Mouse (Mus musculus): Measurements from ENCODE around the gene Afg1l.

Gene Afg1l

DNA sequence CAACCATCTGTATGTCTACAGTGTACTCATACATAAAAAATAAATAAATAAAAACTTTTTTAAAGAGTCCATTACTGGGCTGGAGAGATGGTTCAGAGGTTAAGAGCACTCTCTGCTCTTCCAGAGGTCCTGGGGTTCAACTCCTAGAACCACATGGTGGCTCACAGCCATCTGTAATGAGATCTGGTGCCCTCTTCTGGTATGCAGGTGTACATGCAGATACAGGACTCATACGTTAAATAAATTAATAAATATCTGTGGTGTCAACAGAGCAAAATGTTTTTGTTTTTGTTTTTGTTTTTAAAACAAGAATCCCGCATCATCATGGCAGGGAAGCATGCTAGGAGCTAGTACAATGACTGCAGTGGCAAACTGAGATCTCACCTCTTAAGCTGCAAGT is 181.3 kb downstream of the Afg1l start:
- no peak for DNase-seq (ENCODE audit: low spot score in 2 of 2)

DNA sequence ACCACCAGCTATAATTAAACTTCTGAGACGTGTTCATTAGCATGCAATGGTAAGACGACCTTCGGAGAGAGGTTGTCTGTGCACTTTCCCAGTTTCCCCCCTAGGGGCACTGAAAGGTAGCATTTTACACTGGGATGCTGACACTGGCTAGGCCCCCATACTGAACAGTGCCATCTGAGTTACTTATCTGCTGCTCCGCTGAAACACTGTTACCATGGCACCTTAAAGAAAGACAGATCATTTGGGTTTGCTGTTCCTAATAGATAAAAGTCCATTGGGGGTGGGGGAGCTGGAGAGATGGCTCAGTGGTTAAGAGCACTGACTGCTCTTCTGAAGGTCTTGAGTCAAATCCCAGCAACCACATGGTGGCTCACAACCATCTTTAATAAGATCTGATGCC is 181.8 kb downstream of the Afg1l start:
- no peak for DNase-seq (ENCODE audit: low spot score in 2 of 2)

DNA sequence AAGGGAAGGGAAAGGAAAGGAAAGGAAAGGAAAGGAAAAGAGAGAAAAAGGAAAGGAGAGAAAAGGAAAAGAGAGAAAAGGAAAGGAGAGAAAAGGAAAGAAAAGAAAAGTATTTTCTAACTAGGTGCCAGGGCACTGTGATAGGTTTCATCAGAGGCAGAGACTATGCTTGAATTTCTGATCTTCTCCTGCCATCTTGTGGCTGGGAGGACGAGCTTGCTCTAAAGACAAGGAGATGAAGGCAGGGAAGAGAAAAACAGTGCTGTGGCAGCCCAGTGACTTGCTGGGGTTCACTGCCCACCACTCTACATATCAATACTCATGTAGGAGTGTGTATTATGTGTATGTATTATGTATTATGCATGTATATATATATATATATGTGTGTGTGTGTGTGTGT is 183.3 kb downstream of the Afg1l start:
- DNase-seq (ENCODE audit: low spot score in 2 of 2): no peak

DNA sequence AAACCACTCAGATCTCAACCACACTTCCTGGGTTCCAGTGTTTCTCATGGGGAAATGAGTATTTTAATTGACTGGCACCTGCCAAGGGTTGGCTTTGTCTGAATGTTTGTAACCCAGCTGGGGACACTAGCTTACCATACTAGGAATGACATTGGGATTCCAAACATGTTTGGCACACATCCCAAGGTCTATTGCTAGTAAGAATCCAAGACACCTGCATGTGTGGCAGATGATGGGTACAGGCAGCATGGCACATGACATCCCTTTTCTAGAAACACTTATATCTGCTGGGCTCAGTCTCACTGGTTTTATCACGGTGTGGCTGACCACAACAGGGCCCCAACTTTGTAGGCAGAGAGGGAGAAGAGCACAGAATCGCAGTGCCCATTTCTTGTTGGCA is 184.0 kb downstream of the Afg1l start:
- no peak for DNase-seq (ENCODE audit: low spot score in 2 of 2)

DNA sequence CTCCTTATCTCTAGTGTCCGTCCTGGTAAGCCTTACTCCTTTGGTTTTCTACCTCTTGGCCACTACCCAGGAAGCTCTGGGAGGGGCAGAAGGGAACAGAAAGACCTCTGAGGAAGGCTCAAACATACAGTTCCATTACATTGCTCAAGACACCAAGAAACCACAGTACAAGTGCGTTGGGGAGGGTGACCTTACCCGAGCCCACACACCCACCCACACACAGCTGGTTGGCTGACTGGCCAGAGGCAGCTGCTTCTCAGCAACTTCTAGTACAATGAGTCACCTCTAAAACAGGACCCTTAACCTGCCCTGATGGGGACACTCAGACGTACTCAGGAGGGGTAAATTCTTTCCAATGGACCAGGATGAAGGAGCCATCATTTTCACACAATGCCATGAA is 184.5 kb downstream of the Afg1l start:
- peak; percentile 18 to 30 for DNase-seq (ENCODE audit: low spot score in 2 of 2)

DNA sequence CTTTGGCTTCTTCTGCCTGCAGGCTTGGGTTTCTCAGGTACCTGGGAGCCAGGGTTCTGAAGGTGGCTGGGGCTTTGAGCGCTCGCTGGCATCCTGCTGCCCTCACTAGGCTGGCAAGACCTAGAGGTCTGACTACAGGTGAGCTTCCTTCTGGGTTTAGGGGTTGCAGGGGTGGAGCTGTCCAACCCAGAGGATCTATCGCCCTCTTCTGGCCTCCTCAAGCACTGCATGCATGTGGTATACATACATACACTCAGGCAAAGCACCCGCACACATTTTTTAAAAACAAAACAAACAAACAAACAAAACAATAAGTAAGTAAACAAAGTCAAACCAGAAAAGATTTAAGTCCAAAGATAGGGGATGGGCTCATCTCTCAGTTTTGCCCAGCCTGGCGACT is 187.0 kb downstream of the Afg1l start:
- DNase-seq (ENCODE audit: low spot score in 2 of 2): peak; percentile 52 to 59

DNA sequence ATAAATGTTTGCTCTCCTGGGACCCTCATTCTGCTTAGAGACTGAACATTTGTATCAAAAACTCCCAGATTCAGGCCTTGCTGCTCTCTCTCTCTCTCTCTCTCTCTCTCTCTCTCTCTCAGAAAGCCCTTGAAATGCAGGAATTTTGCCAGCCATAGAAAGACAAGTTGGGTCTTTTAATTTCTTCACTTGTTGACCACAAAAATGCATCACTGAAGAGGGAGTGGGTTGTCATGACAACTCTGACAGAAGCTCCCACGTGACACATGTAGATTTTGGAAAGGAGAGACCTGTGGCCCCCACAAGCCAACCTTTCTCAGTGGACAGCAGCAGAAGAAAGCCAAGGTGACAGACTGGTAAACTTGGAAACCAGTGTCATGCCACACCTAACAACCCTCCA is 190.7 kb downstream of the Afg1l start:
- DNase-seq (ENCODE audit: low spot score in 2 of 2): no peak

DNA sequence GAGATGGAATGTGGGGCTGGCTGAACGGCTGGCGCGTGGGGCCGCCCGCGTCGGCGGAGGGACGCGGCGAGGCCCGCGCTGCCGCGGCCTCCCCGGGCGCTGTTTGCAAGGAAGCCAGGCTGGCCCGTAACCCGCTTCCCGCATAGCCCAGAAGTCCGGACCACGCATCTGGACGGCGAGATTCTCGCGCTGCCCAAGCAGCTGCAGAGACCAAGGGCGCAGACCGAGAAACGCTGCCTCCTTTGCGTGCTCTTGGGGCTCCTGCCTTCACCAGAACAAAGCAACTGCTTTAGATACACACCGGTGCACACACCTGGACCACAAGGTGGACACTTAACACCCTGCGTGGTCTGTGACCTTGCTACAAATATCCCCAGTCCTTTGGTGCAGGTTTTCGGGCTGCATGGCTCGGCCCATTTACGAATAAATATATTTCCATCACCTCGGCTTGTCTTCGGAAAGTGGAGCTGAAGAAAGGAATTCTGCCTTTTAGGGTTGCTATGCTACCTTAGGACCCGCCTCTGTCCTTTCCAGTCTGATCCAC is 200.0 kb downstream of the Afg1l start:
- DNase-seq (ENCODE audit: low spot score in 2 of 2): no peak

DNA sequence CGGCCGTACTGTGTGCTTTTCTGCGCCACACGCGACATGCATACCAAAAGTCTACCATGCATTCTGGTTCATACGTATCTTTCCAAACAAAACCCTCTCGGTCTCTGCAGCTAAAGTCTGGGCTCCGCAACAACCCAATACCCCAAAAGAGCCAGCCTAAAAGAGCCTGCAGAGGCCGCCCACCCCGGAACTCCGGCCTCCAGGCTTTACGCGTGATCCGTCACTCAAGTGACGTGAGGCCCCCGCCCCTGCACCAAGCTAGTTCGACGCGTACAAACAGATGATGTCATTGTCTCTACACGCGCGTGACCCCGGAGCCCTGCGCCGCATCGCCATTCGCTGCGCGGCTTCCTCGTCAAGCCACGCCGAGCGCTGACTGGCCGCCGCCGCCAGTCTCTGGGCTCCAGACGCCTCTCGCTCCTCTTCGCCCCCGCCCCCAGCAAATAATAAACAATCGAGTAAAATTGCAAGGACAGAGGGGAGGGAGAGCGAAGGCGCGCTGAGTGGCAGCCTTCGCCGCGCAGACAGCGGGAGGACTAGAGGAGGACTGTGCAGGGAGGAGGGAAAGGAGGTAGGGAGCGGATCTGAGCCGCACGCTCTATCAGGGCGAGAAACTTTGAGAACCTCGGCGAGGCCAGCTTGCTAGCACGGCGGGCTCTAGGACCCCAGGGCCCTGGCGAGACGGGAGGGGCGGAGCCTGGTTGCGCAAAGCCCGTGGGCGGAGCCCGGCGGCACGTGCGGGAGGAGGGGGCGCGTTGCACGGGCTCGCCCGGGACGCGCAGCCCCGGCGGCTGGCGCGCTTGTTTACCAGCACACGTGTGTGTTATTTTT is 200.7 kb downstream of the Afg1l start:
- peak; percentile 99 for DNase-seq (ENCODE audit: low spot score in 2 of 2)

DNA sequence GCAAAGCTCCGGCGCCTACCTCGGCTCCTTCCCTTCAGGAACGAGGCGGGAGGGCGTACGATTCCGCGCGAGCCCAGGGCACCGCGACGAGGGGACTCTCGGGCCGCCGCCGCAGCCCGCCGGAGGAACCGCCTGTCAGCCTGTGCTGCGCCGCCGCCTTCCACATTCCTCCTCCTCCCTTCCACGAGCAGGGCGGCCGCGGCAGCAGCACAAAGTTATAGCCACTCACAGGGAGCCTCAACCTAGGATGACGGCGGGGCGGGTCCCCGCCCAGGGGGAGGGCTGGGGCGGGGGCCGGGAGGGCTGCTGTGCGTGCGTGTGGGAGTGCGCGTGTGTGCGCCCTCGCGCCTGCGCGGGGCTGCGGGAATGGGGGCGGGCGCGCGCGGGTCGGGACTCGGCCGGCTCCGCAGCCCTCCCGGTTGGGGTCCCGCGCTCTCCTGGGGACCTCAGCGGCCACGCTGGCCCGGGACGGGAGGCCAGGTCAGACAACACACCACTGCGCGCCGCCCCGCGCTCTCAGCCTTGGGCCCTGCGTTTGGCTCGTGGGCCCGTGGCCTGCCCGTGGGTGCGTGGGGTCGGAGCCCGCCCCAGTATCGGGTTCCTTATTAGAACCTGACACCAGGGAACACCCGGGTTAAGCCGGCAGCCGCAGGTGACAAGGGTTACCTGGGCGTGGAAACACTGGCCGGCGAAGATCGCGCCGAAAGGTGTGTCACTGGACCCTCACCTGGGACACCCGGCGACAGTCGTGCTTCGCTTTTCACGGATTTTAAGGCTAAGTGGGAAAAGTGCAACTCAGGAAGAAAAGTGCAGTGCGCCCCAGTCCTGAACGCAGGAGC is 201.6 kb downstream of the Afg1l start, which contains the start of gene Foxo3:
Gene Foxo3, minus strand, starts transcription at position 249 of the 839 bp plus-strand sequence.
- peak; percentile 88 to 90 for DNase-seq (ENCODE audit: low spot score in 2 of 2)

DNA sequence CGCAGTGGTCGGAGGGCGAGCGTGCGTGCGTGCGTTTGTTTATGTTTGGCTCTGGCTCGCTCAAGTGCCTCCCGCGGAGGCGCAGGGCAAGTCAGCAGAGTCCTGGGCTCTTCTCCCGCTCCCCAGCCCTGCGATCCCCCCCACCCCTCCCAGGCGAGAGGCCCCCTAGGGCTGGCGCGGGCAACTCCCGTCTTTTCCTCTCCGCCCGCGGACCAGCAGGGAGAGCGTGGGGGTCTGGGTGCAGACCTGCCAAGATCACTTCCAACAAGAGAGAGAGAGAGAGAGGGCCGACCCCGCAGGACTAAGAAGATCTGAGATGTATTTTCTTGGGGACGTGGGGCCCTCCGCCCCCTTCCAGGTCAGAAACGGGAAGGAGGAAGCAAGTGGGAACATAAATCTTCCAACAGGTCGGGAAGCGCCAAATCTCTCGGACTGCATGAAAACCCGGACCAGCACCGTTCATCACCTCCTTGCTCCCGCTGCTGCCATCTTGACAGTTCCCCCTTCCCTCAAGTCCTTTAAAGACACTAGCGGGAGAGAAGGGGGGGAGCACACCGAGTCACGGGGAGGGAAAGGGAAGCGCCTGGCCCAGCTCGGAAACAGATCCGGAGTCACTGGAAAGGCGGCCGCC is 202.4 kb downstream of the Afg1l start:
- peak in 1 of 2 experiments; percentile 35 for DNase-seq (ENCODE audit: low spot score in 2 of 2)

DNA sequence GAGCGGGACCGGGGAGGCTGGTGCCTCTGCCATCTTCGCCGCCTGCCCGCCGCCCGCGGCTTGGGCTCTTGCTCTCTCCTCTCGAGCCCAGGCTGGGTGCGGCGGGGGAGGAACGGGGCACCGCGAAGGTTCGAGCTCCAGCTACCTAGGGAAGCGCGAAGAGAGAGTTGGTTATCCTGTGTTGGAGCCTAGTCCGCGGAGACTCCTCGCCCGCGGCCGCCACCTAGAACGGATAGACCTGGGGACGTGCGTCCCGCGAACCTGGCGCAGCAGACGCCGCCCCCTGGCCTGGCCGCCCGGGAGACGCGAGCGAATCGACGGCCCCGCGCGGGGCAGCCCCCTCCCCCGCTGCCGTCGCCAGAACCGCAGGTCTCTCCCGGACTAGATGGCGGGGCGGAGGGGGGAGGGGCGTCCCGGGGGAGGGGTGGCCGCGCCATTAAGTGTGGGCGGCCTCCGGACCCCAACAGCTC is 202.9 kb downstream of the Afg1l start:
- DNase-seq (ENCODE audit: low spot score in 2 of 2): peak; percentile 57 to 62

DNA sequence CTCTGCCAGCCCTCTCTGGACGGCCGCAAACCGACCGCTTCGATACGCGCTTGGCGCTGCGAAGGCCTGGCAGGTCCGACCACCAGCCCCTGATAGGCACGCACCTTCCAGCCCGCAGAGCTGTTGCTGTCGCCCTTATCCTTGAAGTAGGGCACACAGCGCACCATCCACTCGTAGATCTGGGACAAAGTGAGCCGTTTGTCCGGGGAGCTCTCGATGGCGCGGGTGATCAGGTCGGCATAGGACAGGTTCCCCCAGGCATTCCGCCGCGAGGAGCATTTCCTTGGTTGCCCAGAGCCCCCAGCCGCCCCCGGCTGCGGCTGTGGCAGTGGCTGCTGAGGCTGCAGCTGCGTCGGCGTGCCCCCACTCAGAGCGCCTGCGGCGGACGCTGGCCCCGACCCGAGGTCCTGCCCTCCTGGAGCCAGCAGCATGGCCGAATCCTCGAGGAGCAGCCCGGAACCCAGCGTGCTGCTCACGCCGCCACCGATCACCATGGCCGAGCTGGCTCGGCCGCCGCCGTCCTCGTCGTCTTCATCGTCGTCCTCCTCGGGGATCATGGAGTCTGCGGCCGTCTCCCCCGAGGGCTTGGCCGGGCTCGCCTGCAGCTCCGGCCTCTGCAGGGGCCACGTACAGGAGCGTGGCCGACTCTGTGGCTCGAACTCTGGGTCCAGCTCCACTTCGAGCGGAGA is 203.5 kb downstream of the Afg1l start:
- DNase-seq (ENCODE audit: low spot score in 2 of 2): no peak

DNA sequence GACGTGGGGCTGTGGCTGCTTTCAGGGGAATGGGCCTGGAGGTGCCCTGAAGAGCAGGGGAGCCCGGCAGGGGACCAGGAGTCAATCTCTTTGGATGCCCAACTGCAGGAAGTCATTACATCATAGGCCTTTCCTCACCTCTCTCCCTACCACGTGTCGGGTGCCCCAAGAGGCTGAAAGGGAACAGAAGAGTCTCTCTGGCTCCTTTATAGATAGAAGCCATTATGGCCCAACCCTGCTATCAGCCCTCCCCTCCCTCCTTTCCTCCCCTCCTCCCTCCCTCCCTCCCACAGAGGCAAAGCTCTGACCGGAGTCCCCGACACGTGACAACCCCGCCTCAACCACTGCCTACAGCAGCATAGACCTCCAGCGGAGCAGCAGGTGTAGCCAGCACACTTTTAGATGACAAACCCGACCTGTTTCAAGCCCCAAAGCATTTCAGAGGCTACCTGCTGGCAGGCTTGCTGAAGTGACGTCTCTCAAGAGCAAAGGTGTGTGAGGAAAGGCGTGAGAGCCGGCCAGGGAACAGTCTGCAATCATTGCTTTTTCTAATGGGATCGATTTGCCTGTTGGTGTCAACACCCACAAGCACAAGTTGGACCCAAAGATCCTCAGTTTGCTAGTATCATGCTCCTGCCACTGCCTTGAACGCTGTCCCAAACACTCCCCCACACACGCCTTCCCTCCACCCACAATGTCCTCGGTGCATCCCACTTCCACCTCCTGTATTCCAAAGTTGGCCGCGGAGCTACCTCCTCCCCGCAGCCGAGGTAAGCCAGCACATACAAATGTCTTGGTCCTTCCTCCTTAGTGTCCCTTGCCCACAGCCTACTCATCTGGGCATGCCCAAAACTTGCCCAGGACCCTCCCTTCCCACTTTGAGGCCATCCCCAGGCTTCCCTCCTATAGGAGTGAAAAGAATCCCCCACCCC is 204.3 kb downstream of the Afg1l start:
- DNase-seq (ENCODE audit: low spot score in 2 of 2): peak; percentile 76 to 79

DNA sequence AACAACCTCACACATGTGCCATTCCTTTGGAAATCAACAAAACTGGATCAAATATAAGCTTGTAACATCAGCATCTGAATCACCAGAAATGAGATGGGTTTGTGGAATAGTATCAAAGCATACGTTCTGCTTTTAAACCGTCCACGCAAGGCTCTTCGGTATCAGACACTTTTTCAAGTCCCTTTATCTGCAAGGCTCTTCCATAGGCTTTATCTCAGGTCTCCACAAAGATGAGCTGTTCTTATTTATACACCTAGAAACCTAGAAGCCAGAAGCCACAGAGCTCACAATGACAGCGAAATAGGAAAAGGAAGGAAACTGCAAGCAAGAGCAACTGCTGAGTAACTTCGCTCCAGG is 205.0 kb downstream of the Afg1l start:
- no peak for DNase-seq (ENCODE audit: low spot score in 2 of 2)

DNA sequence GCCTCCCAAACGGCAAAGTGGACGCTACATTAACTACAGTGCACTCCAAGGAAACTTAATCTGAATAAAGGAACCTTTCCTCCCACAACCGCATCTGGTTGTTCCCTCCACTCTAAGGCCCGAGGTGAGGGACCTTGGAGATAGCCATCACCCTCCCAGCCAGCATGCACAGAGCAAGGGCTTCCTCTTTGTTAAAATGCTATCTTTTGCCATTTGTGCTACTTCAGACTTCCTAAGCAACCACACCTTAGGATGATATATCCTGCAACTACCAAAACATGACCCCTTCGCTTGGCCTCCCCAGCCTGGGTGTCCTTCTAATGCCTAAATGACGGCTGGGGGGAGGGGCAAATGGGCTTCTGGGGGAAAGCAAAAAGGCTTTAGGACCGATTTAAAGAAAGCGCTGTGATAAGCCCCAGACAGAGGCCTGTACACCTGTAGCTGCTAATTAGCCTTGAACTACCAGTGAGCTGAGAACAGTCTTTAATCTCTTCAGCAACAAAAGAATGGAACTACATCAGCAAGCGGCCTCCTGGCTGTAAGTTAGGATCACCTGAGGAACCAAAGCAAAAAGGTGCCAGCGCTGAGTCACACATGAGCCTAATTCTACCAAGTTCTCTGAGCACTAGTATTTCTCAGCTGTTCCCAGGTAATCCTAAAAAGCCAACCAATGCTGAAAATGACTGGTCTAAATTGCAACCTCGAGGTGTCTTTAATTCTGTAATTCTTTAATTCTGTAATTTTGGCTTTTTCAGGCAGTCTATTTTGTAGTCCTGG is 206.7 kb downstream of the Afg1l start:
- DNase-seq (ENCODE audit: low spot score in 2 of 2): no peak

DNA sequence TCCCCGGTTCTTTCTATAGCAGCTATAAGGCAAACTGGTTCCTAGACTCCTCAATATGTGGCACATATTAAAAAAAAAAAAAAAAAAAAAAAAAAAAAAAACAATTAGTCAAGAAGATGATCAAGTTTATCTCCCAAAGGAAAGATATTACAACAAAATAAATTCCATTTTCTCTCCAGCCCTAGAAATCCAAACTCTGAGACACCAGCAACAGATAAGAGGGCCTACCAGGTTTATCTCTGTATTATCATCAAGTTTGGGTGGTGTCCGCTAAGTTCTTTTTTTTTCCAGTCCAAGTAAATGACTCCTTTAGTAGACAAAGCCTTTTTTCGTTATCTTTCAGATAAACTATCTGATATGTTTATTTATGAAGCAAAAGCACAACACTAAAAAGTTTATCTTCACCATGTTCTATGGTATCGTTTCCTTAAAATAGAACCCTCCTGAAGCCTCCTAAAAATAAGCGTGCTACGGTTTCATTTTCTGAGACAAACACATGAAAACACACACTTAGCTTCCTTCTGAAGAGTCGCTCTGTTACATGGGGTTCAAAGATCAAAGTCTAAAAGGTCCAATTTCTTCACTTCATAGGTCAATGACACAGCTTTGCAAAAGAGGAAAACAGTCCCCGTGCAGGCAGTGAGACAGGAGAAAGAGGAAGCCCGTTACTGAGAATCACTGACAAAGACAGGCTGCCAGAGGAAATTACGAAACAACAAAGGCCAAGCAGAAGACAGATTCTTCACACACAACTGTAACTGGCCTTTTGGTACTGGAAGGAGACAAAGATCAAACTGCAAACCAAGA is 207.9 kb downstream of the Afg1l start:
- DNase-seq (ENCODE audit: low spot score in 2 of 2): peak; percentile 74 to 80

DNA sequence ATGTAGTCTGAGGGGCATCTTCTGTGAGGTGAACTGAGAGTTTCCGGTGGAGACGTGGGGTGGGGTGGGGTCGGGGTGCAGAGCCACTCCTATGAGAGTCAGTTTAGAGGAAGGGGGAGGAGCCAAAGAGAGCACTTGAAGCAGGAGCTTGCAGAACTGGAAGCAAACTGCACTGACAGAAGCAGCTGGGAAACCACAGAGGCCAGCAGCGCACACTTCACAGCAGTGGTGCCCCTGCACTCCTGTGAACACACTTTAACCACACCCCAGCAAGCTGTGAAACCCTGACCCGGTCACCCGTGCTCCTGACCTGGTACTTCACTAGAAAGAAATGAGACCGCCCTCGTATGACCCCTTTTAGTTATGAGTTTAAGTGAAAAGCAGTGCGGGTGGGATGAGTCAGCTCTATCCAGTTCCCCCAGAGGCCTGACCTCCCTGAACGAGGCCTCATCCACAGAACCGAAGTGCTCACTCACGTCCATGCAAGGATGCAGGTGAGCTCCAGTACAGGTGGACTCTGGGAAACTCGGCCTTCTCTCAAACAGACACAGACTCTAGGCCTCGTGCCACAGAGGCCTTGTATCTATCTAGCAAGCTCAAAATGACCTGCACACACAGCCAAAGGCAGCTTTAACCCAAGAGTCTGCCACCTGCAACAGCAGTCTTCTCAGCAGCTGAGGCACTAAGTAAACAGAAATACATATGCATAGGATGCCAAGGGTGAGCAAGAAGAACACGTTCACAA is 208.9 kb downstream of the Afg1l start:
- DNase-seq (ENCODE audit: low spot score in 2 of 2): peak; percentile 83 to 86

Data from spleen, postnatal 36 days (tissue).